Mouse (Mus musculus) adipocyte (in vitro differentiated cells): ENCODE results near the gene Arhgap15.
"Not testable (repeated sequence)": the region's sequence is repeated elsewhere in the genome, so short reads cannot be mapped to it uniquely, and the experiment has no call there.

Source experiments
- DNase-seq: peaks from one replicate; pipeline ENCODE4 v3.0.0-alpha.2; 2016; ENCODE audit warnings: low spot score

The Arhgap15 gene

DNA sequence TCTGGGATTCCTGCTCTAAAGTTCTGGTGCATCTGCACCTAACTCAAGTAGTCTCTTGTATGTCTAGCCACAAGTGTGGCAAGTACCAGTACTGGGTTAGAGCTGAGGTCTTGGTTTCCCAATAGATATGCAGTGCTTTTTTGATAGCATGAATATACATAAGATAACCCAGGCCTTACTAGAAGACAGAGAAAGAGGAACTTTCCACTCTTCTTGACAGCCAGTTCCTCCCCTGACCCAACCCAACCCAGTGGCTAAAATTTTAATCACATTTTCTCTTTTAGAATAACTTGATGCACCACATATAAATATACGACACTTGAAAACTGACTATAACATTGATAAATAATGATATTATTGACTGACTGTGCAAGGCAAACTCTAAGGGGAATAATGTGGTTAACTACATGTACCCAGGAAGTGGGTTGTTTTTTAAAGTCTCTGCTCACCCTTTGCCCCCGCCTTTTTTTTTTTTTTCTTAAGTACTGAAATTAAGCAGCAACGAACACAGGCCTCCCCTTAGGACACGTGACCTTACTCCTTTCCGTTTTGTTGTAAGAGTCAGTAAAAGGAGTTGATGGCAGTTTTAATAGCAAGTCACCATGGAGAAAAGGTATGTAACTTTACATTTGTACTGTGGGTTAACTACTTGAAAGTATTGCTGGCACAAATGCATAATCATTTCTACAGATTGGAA, at the start of gene Arhgap15:
Gene Arhgap15, plus strand, starts transcription at position 538 of the 697 bp plus-strand sequence.
- no peak for DNase-seq

DNA sequence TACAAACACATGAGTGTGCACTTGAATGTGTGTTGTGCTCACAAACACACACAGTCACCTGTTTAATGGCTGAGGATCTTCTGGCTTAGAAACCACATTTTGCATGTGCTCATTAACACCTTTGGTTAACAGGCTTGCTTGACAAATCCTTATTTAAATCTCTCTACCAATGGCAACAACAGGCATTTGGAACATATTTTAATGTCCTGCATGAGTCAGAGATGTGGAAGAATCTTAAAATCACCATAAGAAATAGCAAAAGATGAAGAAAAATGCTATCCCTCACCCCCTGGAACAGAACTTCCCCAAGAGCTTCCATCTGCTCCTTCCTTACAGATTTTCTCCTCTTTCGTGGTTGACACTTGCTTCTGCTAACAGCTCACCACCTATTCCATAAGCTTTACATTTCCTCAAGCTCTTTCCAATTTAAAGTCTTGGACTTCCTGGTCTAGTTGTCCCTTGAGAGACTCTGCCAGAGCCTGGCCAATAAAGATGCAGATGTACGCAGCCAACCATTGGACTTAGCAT, 35.9 kb upstream of the Arhgap15 start:
- DNase-seq: no peak

DNA sequence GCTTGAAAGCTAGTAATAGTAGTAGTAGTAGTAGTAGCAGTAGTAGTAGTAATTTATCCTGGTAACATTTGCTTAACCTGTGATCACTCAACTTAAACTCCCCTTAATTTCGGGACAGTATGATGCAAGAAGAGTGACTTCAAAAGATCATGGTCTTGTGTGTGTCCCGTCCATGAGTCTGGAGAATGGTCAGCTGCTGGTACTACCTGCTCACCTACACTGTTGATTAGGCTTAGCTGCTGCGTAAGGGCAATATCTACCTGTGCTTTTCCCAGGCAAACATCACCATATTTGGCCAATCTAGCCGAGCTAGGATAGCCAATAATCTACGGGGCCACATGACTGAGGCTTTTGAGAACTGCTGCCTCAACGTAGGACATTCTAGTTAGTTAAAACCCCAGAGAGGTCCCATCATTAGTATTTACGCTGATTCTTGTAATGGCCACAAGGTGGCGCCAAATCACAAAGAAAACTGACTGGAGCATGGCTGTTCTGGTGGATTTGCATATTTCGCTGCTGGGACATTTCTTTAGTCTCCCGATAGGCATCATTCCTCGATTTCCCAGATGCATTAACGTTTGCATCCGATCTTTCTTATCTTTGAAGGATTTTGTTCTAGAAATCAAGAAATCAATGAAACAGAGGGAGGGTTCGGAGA, 26.0 kb upstream of the Arhgap15 start:
- DNase-seq: peak; percentile 87

DNA sequence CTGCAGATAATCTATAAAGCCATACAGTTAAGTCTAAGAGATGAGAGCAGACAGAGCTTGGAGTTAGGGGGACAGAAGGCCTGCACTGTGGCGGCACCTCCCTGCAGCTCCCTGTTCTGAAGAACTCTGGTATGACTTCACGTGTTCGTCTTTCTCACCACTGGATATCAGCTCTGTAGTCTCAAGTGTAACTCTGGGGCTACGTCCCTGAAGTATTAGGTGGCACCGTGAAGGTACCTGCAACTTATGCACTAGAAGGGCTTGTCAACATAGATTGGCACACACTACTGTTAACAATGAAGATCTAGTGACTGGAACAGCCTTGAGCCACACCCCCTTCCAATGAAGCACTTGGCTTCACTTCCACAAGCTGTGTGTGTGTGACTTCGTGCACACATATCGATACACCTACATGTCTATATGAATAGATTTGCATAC, 25.5 kb upstream of the Arhgap15 start:
- no peak for DNase-seq

DNA sequence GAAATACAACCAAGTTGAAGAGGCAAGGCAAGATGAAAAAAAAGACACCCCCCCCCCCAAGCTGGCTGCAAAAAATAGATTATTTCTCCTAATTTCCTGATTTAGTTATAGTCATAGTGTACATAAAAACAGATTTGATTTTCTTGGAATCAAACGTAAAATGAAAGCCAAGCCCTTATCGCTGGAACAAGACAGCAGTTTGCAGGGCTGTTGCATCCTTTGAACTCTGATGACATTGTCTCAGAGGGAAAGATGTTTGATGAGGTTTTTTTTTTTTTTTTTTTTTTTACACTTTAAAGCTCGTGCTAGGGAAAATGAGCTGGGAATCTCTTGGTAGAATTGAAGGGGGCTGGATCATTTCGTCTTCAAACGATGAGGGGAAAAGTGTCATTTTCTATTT, 21.4 kb upstream of the Arhgap15 start:
- no peak for DNase-seq

DNA sequence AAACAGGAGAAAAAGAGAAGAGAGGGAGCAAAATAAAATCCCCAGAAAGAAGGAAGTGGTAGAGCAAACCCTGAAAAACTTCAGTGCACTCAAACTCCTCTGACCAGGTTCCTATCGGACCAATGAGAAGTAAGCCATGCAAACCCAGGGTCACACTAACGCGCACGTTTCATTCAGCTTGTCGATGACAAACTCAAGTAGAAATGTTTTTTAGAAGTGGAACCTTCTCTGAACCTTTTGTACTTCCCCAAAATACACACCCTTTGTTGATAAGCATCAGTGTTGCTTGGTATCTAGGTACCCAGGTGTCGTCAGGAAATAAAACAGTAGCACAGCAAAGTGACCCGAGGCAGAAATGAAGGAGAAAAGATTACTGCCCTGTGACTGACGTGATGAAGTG, 20.9 kb upstream of the Arhgap15 start:
- no peak for DNase-seq

DNA sequence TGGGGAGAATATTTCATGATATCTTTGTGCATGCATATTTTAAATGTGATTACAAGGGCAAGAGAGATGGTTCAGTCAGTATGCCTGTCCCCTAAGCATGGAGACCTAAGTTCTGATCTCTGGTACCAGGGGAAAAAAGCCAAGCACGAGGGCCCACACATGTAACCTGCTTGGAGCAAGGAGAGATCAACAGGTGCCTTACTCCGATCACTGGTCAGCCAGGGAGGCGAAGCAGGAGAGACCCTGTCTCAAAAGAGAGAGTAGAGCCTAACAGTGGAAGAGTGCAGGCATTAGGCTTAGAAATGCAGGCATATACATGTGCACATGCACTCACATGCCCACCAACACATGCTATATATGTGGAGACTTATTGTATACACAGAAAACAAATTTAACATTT, 19.8 kb upstream of the Arhgap15 start:
- DNase-seq: no peak

DNA sequence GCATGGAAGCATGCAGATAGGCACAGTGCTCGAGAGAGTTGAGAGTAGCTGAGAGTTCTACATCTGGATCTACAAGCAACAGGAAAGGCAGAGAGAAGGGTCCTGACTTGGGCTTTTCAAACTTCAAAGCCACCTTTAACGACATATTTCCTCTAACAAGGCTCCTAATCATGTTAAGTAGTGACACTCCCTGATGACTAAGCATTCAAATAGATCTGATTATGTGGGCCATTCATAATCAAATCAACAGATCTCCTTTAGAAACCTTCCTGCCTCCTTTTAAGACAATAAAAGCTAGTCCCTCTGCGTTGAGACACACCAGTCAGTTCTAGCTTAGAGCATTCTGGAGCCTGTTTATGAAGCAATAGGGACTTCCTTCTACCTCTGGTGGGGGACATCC, 16.2 kb upstream of the Arhgap15 start:
- no peak for DNase-seq

DNA sequence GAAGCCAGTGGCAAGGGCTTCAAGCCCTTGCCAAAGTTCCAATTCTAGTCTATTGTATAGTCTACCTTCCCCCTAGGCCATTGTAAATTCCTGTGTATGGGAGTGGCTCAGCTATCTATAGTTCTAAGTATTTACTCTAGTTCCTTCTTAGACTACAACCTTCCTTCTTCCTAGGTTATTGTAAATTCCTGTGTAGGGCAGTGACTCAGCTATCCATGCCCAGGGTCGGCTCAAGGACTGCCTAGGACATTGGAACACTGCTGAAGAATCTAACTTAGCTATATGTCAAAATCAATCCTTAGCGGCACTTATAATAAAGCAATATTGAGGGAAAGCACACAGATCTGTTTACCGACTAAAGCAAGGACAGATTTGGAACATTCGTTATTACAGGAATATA, 13.6 kb upstream of the Arhgap15 start:
- DNase-seq: not testable (repeated sequence)

DNA sequence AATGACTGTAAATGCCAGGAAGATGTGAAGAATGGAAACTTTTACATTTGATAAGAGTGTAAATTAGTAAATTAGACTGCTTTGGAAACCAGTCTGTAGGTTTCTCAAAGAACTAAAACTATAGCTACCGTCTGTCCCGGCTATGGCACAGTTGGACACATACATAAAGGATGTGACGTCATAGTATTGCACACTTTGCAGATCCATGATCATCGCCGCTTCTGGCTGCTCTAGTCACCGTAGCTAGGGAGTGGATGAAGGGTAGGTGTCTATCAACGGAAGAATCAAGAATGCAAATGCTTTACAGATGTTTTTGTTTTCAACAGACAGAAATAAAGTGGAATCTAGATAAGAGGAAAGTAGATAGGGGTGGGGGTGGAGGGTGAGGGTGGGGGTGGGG, 11.1 kb upstream of the Arhgap15 start:
- DNase-seq: no peak

DNA sequence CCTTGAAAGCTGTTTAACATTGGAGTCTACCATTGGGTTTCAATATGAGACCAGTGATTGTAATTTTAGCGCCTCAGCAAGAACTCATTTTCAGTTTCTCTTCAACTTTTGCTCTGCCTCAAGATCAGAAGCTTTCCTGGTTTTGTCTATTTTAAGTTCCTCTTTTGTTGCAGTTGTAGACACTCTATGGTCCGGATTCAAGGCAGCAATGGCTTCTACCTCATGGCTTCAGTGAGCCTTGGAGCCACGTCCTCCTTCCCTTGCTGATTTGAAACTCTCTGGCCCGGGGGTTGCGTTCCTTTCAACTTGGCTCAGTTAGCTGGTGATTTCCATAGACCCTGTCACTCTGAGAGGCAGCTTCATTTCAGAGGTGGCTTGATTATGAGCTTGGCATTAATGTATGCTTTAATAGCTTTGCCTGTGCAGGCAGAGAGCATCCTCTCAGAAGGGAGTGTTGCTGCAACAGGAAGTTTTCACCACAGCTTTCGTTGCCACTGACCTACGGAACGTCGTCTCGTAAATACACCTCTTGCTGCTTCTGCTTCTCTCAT, 10.0 kb upstream of the Arhgap15 start:
- no peak for DNase-seq

DNA sequence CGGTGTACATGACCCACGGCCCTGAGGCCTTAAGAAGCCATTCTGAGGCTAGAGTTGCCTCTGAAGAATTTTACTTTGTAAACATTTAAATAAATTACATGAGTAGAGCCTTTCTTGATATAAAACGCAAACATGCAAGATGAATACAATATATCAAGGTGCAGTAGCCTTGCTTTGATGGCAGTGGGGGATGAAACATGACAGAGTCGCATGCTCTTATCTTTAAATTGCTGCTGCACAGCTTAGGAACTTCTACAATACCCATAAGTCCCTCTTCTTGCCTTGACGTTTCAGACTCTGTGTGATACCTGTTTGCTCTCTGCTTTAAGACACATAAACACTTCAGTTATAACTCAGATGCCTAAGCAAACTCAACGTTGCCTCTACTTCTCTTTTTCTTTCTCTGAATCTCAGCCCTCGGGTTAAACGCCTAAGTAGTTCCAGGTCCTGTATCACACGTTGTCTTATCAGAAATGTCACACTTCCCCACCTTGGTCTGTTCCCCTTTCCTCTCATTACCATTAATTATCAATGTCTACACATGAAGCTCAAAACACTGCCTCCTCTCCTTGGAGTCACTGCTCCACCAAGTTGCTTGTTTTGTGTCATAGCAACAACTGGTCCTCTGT, 9.3 kb upstream of the Arhgap15 start:
- no peak for DNase-seq

DNA sequence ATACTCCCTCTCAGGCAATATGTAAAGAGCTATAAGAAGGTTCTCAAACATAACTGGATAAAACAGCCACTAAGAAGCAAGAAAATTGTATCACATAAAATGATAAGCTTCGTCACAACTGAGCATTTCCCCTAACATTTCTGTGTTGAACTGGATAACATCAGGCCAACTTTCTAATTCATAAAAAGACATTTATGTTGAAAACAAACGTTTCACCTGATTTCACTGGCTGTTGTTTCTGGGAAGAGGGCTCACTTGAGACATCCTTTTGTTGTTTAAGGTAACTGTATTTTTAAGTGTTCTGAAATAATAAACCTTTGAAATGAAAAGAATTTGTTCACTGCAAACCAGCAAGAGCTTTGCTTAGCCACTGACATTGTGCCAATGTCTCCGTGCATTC, 697 bp downstream of the Arhgap15 start:
- DNase-seq: no peak

DNA sequence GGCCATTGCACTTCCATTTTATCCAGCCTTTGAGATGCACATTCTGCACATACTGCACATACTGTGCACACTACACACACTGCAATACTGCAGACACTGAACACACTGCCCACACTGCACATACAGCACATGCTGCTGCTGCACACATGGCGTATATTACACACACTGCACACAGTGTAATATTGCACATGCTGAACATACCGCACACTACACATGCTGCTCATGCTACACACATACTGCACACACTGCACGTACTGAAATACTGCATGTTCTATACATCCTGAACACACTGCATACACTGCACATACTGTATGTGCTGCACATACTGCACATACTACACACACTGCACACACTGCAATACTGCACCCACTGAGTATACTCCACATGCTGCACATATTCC, 7.3 kb downstream of the Arhgap15 start:
- DNase-seq: no peak

DNA sequence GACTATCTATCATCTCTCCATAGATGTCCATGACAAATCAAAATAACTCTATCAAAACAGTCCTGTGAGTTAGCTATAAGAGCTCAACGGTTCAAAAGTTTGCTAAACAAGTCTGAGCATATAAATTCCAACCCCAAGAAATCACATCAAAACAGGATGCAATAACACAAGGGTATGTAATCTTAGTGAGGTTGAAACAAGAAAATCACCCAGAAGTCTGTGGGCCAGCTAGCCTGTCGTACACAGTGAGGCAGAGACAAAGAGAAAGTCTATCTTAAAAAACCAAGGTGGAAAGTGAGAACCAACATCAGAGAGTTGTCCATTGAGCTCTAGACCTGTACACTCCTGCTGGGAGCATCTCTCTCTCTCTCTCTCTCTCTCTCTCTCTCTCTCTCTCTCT, 8.0 kb downstream of the Arhgap15 start:
- DNase-seq: no peak

DNA sequence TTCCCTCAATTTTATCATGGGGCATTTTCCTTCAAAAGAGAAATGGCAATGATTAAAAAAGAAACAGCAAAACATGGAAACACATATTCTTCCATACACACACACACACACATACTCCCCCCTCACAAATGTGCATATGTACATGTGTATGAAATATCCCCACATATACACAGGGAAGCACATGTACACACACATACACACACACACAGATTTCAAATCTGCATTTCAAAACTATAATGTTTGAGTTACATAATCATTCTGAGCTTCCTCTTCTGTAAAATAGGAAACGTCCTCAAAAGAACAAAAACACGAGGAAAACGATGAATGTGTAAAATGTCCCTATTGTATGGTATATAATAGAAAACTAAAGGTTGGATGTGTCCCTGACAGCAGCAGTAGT, 13.1 kb downstream of the Arhgap15 start:
- no peak for DNase-seq

DNA sequence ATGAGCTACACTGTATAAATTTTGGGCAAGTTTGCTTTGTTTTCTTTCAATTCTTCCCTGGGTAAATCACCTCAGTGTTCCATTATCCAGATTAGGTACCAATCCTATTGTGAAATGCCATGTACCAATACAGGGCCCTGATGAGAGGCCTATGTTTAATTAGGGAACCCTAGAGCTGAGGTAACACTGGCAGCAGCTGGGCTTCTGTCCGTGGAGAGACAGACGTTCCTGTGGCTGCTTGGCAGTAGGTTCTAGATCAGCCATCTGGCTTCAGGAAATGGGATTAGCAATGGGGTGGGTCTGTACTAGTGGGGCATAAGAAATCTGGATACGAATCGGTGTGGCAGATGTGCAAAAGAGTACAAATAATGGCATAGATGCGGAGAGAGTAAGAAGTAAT, 14.7 kb downstream of the Arhgap15 start:
- no peak for DNase-seq

DNA sequence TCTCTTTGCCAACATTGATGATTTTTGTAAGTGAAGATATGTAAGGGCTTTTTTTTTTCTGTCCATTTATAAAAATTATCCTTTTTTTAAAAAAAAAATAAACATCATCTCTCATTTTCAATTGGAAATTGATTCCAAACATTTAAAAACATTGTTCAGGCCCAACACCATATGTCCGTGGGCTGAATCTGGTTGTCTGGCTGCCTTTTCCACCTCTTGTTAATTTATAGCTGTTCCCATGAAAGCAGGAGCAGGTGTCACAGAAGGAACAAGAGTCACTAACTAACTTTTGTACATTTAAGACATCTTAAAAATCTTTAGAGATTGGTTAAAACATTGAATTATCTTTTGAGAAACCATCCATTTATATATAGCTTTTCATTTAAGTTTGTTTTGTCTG, 15.8 kb downstream of the Arhgap15 start:
- no peak for DNase-seq

DNA sequence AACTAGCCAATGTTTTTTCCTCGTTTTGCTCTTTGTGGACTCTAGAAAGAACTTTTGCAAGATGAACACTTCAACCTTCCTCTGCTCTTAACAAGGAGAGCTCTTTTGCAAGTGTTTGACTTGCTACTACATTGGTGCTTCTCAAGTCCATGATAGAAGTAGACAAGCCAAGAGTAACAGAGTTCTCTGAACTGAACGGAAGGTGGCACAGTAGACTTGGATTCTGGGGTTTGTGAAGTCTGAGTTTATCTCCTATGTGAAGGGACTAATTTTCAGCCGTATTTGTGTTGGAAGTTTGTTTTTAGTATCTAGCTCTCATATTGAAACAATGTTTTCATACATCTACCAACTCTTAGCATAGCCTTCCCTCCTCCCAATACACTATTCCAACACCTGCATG, 17.6 kb downstream of the Arhgap15 start:
- DNase-seq: no peak

DNA sequence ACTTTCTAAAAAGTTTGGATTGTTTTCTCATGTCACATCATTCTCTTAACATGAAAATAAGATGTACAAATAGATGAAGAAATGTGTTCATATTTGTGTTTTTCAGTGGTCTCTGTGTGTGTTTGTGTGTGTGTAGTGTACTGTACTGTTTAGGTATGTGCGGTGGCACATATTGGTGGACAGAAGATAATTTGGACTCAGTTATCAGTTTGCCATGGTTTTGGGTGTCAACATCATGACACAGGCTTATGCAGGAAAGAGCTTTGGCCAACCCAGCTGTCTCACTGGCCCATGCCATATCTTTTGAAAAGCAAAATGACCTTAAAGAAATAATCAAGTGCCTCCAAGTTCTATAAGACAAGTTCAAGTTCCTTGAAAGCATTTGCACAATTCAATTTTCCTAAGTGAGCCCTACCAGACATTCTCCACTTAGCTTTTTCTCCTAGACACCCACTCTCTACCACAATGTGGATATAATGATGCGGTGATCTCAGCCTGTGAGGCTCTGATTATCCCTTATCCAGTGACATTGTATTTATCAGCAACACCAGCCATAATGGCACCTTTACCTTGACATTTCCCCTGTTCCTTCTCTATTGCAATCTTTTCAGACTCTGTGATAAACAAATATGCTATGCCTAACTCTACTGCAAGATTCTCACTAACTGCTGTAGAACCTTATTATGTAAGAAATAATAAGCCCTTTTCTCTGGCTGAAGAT, 21.4 kb downstream of the Arhgap15 start:
- no peak for DNase-seq

DNA sequence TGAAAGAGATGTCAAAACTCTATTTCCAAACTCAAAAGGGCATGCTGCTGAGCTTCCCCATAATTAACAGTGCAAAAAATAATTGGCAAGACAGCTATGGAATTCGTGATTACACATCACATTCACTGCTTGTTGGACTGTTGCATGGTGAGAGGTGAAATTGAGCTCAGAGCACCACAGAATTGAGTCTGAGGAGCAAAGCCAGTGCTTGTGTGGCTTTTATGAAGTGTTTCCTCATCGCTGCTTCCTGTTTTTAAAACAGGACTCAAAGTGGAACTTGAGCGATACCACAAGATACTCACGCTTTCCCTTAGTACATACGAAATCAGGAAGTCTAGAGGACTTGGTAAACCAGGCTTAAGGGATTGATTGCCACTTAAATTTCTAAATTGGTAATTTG, 24.0 kb downstream of the Arhgap15 start:
- no peak for DNase-seq

DNA sequence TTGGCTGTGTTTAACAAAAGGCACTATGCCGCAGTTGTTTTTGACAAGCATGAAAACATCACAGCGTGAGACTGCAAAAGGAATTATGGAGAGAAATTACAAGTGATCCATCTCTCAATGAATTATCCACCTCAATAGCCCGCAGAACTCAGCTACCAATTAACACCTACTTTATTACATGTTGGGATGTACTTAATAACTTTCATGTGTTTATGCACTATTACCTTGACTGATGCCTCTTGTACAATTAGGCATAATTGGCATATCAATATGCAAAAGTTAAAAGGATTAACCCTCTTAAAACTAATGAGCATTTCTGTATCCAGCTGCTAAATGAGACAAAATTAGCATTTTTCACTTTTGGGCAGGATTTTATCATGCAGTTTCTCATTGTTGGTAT, 33.5 kb downstream of the Arhgap15 start:
- no peak for DNase-seq
